In the genomic region with DNA sequence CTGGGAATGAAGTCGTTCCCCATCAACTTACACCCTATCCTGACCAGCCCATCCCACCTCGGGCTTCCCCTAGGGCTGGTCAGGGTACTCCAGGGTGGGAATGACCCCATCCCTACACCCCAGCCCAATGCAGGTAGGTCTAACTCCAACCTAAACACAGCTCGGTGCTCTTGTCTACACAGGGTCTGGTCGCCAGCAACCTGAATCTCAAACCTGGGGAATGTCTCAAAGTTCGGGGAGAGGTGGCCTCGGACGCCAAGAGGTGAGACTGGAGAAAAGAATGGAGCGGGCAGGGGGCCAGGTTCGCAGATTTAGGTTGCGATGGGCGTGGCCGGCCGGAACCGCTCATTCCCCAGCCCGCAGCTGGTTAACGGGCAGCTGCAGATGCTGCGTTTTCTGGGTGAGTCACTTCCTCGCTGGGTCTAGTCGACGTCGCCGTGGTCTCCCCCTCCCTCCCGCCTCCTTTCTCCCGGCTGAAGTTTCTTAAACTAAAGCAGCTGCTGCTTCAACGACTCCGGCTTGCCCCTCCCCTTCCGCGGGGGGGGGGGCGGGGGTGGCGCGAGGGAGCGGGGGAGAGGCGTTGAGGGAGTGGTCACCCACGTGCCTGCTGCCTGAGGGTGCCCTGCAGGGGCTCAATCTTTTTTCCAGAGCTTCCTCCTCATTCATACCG, we compare ENCODE assay signal across 1 mouse cellular context.
TF ChIP-seq lines count a peak whose summit lies in the region.

No protein-coding gene starts in this region.

TF ChIP-seq in CH12.LX, 34 proteins besides CTCF, POLR2A, EP300 and RAD21:
- TF ChIP-seq MXI1 (IDR thresholded peaks at IDR 0.05; ENCODE audit: low read depth, low read length) (peak; percentile 83), NRF1 (IDR thresholded peaks at IDR 0.05; ENCODE audit: low read depth, low read length) (peak; percentile 24; the same call in 1 of the 2 replicates), RCOR1 (conservative IDR thresholded peaks at IDR 0.05; ENCODE audit: low read depth, low read length) (no peak), MAFK (IDR thresholded peaks at IDR 0.05; ENCODE audit: insufficient replicate concordance, low read length) (0 out of 2 replicates have a peak, but pooled peaks have one; percentile 47), USF1 (IDR thresholded peaks at IDR 0.05; ENCODE audit: low read depth, low read length) (no peak), HCFC1 (IDR thresholded peaks at IDR 0.05; ENCODE audit: low read depth, low read length) (peak; percentile 51), GABPA (IDR thresholded peaks at IDR 0.05; ENCODE audit: insufficient replicate concordance, low read depth, low read length) (no peak), ELF1 (IDR thresholded peaks at IDR 0.05; ENCODE audit: low read depth, low read length) (peak; percentile 73), MEF2A (IDR thresholded peaks at IDR 0.05; ENCODE audit: borderline replicate concordance, low read depth, low read length) (peak; percentile 73), ZC3H11A (IDR thresholded peaks at IDR 0.05; ENCODE audit: low read depth, low read length) (no peak), JUND (conservative IDR thresholded peaks at IDR 0.05; ENCODE audit: low read depth, low read length) (no peak; the same call in 1 of the 2 replicates), TBP (conservative IDR thresholded peaks at IDR 0.05; ENCODE audit: low read depth, low read length) (no peak), BHLHE40 (IDR thresholded peaks at IDR 0.05; ENCODE audit: low read depth, low read length) (peak; percentile 71), MAZ (IDR thresholded peaks at IDR 0.05; ENCODE audit: low read depth, low read length) (peak; percentile 86), PAX5 (IDR thresholded peaks at IDR 0.05; ENCODE audit: low read length) (no peak), NELFE (IDR thresholded peaks at IDR 0.05; ENCODE audit: low read depth, low read length) (peak; percentile 32; the same call in 1 of the 2 replicates), USF2 (conservative IDR thresholded peaks at IDR 0.05; ENCODE audit: low read depth, low read length) (no peak), KAT2A (IDR thresholded peaks at IDR 0.05; ENCODE audit: insufficient replicate concordance, low read length) (0 out of 2 replicates have a peak, but pooled peaks have one; percentile 22), MAX (IDR thresholded peaks at IDR 0.05; ENCODE audit: low read length) (peak; percentile 65; the same call in 1 of the 2 replicates), ZKSCAN1 (IDR thresholded peaks at IDR 0.05; ENCODE audit: borderline replicate concordance, low read depth, low read length) (no peak), SIN3A (IDR thresholded peaks at IDR 0.05; ENCODE audit: low read length) (peak; percentile 94), UBTF (IDR thresholded peaks at IDR 0.05; ENCODE audit: low read depth, low read length) (no peak; the same call in 1 of the 2 replicates), ZMIZ1 (IDR thresholded peaks at IDR 0.05; ENCODE audit: low read depth, low read length) (peak; percentile 73), JUN (IDR thresholded peaks at IDR 0.05; ENCODE audit: insufficient read depth, low read depth, low read length) (peak; percentile 23; the same call in 1 of the 2 replicates), IRF4 (IDR thresholded peaks at IDR 0.05; ENCODE audit: low read depth, low read length) (peak; percentile 78; the same call in 1 of the 2 replicates), TCF12 (IDR thresholded peaks at IDR 0.05; ENCODE audit: low read depth, low read length) (peak; percentile 92), ETS1 (conservative IDR thresholded peaks at IDR 0.05; ENCODE audit: low read depth, low read length) (peak; percentile 93), SMC3 (IDR thresholded peaks at IDR 0.05; ENCODE audit: low read depth, low read length) (peak; percentile 14; the same call in 1 of the 2 replicates), E2F4 (IDR thresholded peaks at IDR 0.05; ENCODE audit: insufficient replicate concordance, low read depth, low read length) (peak; percentile 52; the same call in 1 of the 2 replicates), POLR2AphosphoS2 (IDR thresholded peaks at IDR 0.05; ENCODE audit: low read depth, low read length) (0 out of 2 replicates have a peak, but pooled peaks have one; percentile 47), CHD2 (IDR thresholded peaks at IDR 0.05; ENCODE audit: low read length) (no peak), ZNF384 (IDR thresholded peaks at IDR 0.05; ENCODE audit: low read depth, low read length) (peak; percentile 25; the same call in 1 of the 2 replicates), CHD1 (IDR thresholded peaks at IDR 0.05; ENCODE audit: low read depth, low read length) (0 out of 2 replicates have a peak, but pooled peaks have one; percentile 44), MYC (IDR thresholded peaks at IDR 0.05; ENCODE audit: low read depth, low read length) (no peak)
